Mouse (Mus musculus): Measurements from ENCODE around the gene Cd59a.
"Not testable (repeated sequence)": the region's sequence is repeated elsewhere in the genome, so short reads cannot be mapped to it uniquely, and the experiment has no call there.

The Cd59a gene

GRCm38 (mm10) chr2:104109021-104109420 lies 13.4 kb downstream of the Cd59a start:
- DNase-seq (ENCODE audit: low read depth, low spot score) = not testable (repeated sequence)

DNA sequence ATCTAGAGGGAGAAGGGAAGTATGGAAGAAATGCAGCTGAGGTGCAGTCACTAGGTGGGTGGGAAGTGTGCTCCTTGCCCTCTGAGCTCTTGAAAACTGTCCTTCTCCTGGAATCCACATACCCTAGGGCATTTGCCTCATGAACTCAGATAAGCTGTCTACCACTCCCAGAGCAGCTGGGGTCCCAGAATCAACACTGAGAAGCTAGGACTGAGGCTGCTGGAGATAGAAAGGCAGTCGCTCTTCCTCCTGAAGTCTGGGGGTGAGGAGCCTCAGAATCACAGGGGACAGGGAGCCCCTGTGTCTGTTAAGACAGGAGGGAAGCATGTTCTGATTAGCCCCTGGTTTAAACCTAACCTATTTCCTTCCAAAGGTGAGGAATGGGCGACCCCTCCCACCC lies 13.9 kb downstream of the Cd59a start:
- DNase-seq (ENCODE audit: low read depth, low spot score) = peak; percentile 64

DNA sequence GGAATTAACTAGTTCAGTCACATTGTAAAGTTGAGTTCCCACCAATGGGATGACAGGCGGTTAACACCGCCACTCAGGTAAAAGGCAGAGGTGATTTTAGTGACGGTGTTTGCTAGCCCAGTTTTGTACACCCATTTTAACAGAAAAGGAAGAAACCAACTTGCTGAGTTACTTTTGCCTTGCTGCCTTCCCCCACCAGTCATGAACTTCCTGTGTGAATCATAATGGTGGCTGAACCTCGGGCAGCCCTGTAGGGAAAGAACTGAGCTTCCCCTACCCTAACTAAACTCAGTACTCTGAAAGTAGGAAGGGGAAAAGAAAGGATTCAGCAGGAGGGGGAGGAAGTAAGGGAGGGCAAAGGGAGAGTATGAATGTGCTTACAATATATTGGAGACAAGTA lies 14.4 kb downstream of the Cd59a start:
- no peak for DNase-seq (ENCODE audit: low read depth, low spot score)

- DNase-seq (ENCODE audit: low read depth, low spot score) = not testable (repeated sequence)
These were observed 15.7 kb downstream of the Cd59a start for GRCm38 (mm10) chr2:104111170-104111797.

GRCm38 (mm10) chr2:104113563-104113962 lies 18.0 kb downstream of the Cd59a start:
- not testable (repeated sequence) for DNase-seq (ENCODE audit: low read depth, low spot score)

- DNase-seq (ENCODE audit: low read depth, low spot score) = no peak
These were observed 19.3 kb downstream of the Cd59a start for GRCm38 (mm10) chr2:104114898-104115297.

GRCm38 (mm10) chr2:104117173-104117572 lies 21.6 kb downstream of the Cd59a start:
- not testable (repeated sequence) for DNase-seq (ENCODE audit: low read depth, low spot score)

DNA sequence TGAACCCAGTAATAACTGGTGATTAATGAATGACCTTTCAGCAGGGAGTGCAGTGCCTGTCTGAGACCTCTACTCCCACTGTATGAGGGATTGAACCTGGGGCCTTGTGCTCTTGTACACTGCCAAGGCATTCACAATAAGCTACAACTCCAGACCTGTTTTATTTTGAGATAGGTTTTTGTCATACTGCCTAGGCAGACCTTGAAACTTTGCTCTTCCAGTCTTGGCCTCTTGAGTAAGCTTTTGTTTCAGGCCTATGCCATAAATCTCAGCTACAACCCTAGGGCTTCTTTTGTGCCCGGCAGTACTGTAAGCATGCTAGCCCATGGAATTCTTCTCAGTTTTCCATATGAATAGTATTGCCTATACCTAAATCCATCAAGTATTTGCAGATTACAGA lies 23.5 kb downstream of the Cd59a start:
- DNase-seq (ENCODE audit: low read depth, low spot score) = no peak

DNA sequence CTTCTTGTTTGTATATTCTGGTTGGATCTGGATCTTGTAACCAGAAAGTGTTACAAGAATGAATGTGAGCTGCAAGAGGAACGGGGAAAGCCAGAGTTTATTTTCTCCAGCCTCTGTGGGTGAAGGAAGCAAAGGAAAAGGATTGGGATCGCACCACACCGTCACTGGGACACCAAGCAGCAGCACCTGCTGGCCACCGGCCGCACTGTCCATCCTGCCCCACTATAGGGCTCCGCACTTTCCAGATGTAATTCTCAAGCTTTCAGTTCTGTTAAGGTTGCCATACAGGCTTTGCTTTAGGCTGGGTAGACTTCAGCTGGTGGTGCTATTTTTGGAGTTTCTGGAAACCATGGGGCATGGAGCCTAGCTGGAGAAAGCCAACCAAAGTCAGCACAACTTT lies 24.7 kb downstream of the Cd59a start:
- DNase-seq (ENCODE audit: low read depth, low spot score) = no peak

- peak; percentile 18 for DNase-seq (ENCODE audit: low read depth, low spot score)
These were observed 26.3 kb downstream of the Cd59a start for GRCm38 (mm10) chr2:104121681-104122504.

- DNase-seq (ENCODE audit: low read depth, low spot score) = peak; percentile 97
These were observed 27.1 kb downstream of the Cd59a start, which contains the start of gene A930018P22Rik for GRCm38 (mm10) chr2:104122505-104123378. Gene A930018P22Rik (plus strand): TSS chr2:104122769.

- no peak for DNase-seq (ENCODE audit: low read depth, low spot score)
These were observed 27.9 kb downstream of the Cd59a start for GRCm38 (mm10) chr2:104123540-104123939.

DNA sequence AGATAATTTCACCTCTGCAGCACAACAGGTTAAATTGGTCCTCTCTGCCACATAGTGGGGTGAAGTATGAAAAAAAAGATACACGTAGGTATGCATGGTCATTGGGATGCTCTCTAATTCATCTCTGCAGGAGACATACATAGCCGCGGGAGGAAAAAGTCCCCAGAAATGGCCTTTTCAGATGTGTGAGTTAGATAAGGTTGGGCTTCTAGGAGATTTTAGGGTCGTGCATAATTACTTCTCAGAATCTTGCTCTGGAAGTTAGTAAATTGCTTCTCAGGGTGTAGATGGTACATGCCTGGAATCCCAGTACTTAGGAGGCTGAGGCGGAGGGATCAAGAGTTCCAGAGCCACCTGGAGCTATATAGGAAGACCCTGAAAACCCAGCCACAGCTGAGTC lies 28.5 kb downstream of the Cd59a start:
- no peak for DNase-seq (ENCODE audit: low read depth, low spot score)

DNA sequence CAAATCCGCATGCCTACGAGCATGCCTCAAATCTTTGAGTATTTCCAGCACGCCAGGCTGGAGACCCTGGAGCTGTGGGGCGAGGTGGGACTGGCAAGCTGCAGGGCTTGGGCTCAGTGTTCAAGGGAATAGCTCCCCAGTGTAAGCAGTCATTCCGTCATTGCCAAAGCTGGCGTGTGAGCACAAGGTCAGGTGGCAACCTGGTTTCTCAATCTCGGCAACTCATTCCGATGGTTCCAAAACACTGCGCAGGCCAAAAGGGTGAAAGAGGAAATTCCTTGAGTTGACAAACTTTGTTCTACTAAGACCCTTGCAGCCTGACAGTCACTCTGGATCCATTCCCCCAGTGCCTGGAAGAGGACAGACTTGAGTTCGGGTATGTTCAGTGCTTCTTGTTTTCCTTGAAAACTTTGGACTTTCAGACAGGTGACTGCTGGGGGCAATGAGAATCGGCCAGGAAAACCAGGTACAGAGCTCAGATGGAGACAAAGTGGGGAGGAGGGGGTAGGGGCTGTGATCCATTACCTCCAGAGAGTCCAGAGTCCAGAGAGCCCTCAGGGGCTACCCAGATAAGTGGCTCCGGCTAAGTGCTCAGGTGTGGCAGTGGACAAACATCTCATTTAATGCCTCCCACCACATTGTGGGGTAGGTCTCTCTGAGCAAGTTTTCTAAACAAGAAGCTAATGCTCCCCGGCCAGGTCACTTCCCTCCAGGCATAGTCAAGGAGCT lies 33.4 kb downstream of the Cd59a start:
- DNase-seq (ENCODE audit: low read depth, low spot score) = no peak

DNA sequence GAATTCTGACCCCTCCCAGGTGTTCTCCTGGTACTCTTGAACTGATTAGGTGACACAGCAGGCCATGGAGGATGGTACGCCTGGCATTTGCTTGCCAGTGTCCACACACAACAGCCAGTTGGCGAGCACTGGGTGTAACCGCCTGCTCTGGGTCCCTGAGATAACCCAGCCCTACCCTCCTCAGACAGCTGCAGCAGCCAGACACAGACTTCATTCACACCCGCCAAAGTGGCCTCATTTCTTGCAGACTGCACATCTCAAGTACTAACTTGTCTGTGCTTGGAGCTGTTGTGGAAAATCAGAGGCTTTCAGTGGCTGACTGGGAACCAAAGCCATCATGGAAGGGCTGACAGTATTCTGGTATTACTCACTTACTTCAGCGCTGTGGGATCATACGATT lies 34.6 kb downstream of the Cd59a start:
- DNase-seq (ENCODE audit: low read depth, low spot score) = no peak

DNA sequence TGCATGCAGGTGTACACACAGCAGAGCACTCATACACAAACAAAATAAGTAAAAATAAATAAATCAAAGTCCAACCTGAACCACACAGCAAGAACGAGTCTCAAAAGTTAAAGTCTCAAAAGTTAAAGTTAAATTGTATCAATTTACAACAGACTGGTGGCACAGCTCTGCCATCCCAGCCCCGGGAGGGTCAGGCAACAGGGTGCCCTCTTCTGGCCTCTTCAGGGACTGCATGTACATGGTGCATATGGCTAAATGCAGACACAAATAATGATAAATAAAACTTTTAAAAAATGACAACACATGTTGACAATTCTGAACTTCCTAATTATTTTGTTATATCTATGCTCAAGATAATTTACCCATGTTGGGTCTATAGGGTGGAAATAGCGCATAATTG lies 35.4 kb downstream of the Cd59a start:
- DNase-seq (ENCODE audit: low read depth, low spot score) = no peak

GRCm38 (mm10) chr2:104132266-104132859 lies 36.8 kb downstream of the Cd59a start:
- DNase-seq (ENCODE audit: low read depth, low spot score) = no peak

- DNase-seq (ENCODE audit: low read depth, low spot score) = peak; percentile 35
These were observed 37.6 kb downstream of the Cd59a start for GRCm38 (mm10) chr2:104133042-104133810.

DNA sequence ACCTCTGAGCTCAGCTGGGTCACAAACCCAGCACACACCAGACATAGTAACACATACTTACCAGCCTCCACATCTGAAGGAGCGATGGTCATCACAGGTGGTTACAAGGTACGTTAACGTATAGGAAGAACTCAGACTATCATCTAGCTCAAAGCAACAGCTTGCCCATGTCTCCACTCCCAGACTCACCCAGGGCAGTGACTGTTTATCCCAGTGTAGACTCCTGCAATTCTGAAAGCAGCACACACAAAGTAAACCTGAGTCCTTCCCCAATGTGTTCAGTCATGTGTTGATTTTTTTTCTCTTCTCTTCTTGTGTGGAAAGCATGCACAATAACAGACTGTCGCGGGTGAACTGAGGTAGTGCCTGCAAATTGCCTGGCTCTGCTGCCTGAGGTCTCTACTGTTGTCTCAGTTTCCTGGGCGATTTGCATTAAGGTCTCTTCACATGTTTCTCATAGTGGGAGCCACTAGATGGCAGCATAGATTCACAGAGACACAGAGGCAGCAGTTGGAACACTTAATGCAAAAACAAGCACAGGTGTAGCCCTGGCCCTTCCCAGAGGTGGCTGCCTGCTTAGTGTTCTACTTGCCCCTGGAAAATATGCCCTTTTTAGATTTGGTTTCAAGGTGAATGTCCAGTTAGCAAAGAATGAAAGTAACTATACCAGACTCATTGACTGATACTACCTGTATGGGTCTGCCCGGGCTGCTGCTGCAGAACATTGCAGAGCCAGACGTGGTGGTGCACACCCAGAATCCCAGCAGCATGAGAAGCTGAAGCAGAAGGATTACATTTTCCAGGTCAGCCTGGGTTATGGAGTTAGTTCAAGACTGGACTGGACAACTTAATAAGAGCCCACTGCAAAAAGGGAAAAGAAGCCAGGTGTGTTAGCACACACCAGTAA lies 38.8 kb downstream of the Cd59a start:
- peak; percentile 92 for DNase-seq (ENCODE audit: low read depth, low spot score)

Data from ZHBTc4 (cell line).